Mouse (Mus musculus) kidney, adult 2 months (tissue): ENCODE results near the gene Wbp2. TPM values are rescaled to one million over a fixed set of nuclear protein-coding genes. Genes with fewer than 3 reads are reported as not detected.
"Not testable (repeated sequence)": the region's sequence is repeated elsewhere in the genome, so short reads cannot be mapped to it uniquely, and the experiment has no call there.

Source experiments
- DNase-seq: peaks from one replicate; pipeline ENCODE4 v3.0.0; 2021
- H3K27ac ChIP-seq: fragments of 200-500 bp; 2 replicates; pipeline ENCODE4 v1.5.1; 2012; ENCODE audit warnings: low read depth, low read length, control low read depth, inconsistent platforms; ENCODE audit not compliant: insufficient read depth
- H3K27me3 ChIP-seq: fragments of 200-500 bp; replicated peaks from 2 replicates; pipeline ENCODE4 v1.6.1; 2012; ENCODE audit warnings: mild to moderate bottlenecking, moderate library complexity, low read length, inconsistent platforms; ENCODE audit not compliant: control insufficient read depth, insufficient read depth
- H3K36me3 ChIP-seq: fragments of 200-500 bp; 2 replicates; pipeline ENCODE4 v1.6.1; 2012; ENCODE audit warnings: mild to moderate bottlenecking, moderate library complexity, low read length, inconsistent platforms; ENCODE audit not compliant: control insufficient read depth, insufficient read depth
- H3K4me1 ChIP-seq: fragments of 200-500 bp; 2 replicates; pipeline ENCODE4 v1.6.1; 2011; ENCODE audit warnings: low read length; ENCODE audit not compliant: control insufficient read depth, insufficient read depth
- H3K4me3 ChIP-seq: fragments of 200-500 bp; 2 replicates; pipeline ENCODE4 v1.5.1; 2011; ENCODE audit warnings: mild to moderate bottlenecking, low read depth, low read length, control low read depth; ENCODE audit not compliant: insufficient read depth
- CTCF ChIP-seq: fragments of 200-500 bp; conservative IDR thresholded peaks from 2 replicates; pipeline ENCODE4 v1.5.1; 2011; ENCODE audit warnings: low read depth, mild to moderate bottlenecking, control low read depth, low read length, moderate library complexity, mixed read lengths; ENCODE audit not compliant: insufficient read depth, insufficient read length
- POLR2A ChIP-seq: fragments of 200-500 bp; IDR thresholded peaks from one replicate; pipeline ENCODE4 v1.6.1; 2011; ENCODE audit warnings: low read depth, low read length, control low read depth
- WGBS: fragments of 180-500 bp; shearing (Covaris S2); methylation state at CpG from one replicate; pipeline ENCODE4 v1.1.7; 2018; 5-methylcytosine and 5-hydroxymethylcytosine counted together
- polyA plus RNA-seq: library from polyadenylated mRNA; depleted of rRNA; stranded (reverse); fragments of >200 nt; gene quantifications from 2 replicates; pipeline ENCODE4 v1.2.3, GENCODE M21; 2012

Gene Wbp2
- polyA plus RNA-seq, 1 experiment: 392 TPM

DNA sequence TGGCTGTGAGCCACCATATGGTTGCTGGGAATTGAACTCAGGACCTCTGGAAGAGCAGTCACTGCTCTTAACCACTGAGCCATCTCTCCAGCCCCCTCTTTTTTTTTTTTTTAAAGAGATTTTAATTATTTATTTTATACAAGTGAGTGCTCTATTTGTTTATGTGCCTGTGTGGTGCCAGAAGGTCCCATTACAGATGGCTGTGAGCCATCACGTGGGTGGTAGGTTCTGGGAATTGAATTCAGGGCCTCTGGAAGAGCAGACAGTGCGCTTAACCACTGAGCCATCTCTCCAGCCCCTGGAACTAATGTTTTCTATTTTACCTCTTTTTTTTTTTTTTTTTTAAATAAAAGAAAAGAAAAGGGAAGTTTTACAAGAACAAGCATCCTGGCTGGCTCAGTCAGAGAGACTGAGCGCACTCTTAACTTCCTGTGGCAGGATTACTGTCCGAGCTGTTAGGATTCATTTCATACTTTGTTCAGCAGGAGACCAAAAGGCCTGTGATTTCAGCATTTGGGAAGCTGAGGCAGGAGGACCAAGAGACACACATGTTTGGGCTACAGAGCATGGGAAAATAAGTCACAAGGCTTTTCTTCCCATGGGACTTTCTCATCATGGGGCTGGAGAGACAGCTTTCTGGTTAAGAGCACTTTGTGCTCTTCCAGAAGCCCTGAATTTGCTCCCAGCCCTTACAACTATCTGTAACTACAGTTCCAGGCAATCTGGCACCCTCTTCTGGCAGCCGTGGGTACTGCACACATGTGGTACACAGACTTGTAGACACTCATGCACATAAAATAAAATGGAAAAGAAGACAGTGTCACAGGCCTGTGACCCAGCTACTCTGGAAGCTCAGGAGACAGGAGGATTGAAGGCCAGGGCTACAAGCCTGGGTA is 9.7 kb upstream of the Wbp2 start:
- Histone ChIP-seq H3K4me1 (peaks cover 24% of the 10 kb centered on the region), H3K36me3 (no peaks in the 10 kb centered on the region), H3K4me3 (no peak overlapping the region), H3K27ac (no peak overlapping the region), H3K27me3 (no peaks in the 10 kb centered on the region)
- 84% methylated on average over 5 of the region's 5 CpGs for WGBS
- DNase-seq: peak; percentile 29
- TF ChIP-seq CTCF: peak; percentile 54
- no peak for TF ChIP-seq POLR2A

GRCm38 (mm10) chr11:116095573-116095972 is 8.8 kb upstream of the Wbp2 start:
- Histone ChIP-seq H3K4me3 (no peak overlapping the region), H3K36me3 (no peaks in the 10 kb centered on the region), H3K27me3 (no peaks in the 10 kb centered on the region), H3K27ac (peak overlapping the region; percentile 62), H3K4me1 (peaks cover 16% of the 10 kb centered on the region)
- 46% methylated on average over 3 of the region's 3 CpGs for WGBS
- TF ChIP-seq POLR2A (no peak), CTCF (no peak)
- peak; percentile 92 for DNase-seq

GRCm38 (mm10) chr11:116093771-116094565 is 7.2 kb upstream of the Wbp2 start:
- peak overlapping the region; percentile 76 for H3K27ac ChIP-seq
- DNase-seq: peak; percentile 60
- 48% methylated on average over 16 of the region's 16 CpGs for WGBS
- no peaks in the 10 kb centered on the region for H3K27me3 ChIP-seq
- peaks cover 10% of the 10 kb centered on the region; the same call in 1 of the 2 replicates for H3K4me1 ChIP-seq
- H3K4me3 ChIP-seq: no peak overlapping the region
- no peak for TF ChIP-seq CTCF
- TF ChIP-seq POLR2A: no peak
- no peaks in the 10 kb centered on the region for H3K36me3 ChIP-seq

DNA sequence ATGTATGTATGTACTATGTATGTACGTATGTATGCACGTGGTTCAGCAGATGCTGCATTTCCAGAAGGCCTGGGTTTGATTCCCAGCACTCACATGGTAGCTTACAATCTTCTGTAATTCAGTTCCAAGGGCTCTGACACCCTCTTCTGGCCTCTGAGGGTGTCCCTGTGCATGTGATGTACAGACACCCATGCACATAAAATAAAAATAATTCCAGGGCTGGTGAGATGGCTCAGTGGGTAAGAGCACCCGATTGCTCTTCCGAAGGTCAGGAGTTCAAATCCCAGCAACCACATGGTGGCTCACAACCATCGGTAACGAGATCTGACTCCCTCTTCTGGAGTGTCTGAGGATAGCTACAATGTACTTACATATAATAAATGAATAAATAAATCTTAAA is 6.2 kb upstream of the Wbp2 start:
- not testable (repeated sequence) for H3K27ac ChIP-seq, H3K4me1 ChIP-seq, H3K4me3 ChIP-seq, H3K27me3 ChIP-seq, DNase-seq, H3K36me3 ChIP-seq
- 86% methylated on average over 6 of the region's 6 CpGs for WGBS

- 62% methylated on average over 6 of the region's 6 CpGs for WGBS
- TF ChIP-seq CTCF (no peak), POLR2A (no peak)
Measured at GRCm38 (mm10) chr11:116091591-116091990, 4.8 kb upstream of the Wbp2 start.

DNA sequence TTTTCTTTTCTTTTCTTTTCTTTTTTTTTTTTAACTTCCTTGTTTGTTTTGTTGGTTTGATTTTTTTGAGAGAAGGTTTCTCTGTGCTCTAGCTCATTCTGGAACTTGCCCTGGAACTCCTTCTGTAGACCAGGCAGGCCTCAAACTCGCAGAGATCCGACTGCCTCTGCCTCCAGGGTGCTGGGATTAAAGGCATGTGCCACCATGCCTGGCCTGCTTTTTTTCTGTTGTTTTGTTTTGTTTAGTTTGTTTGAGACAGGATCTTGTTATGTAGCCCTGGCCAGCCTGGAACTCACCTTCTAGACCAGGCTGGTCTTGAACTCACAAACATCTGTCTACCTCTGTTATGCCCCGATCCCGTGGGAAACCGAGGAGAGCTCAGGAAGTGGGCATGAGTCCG is 2.8 kb upstream of the Wbp2 start:
- H3K27ac ChIP-seq: no peak overlapping the region
- 86% methylated on average over 6 of the region's 6 CpGs for WGBS

More at GRCm38 (mm10) chr11:116091591-116091990, 4.8 kb upstream of the Wbp2 start:
- DNase-seq: peak; percentile 38
- Histone ChIP-seq H3K27ac (no peak overlapping the region), H3K36me3 (no peaks in the 10 kb centered on the region), H3K4me1 (peaks cover 9% of the 10 kb centered on the region; the same call in 1 of the 2 replicates), H3K27me3 (no peaks in the 10 kb centered on the region), H3K4me3 (no peak overlapping the region)

More for the DNA sequence above, 2.8 kb upstream of the Wbp2 start:
- peaks cover 14% of the 10 kb centered on the region for H3K4me1 ChIP-seq
- no peak overlapping the region for H3K4me3 ChIP-seq
- TF ChIP-seq POLR2A (no peak), CTCF (no peak)
- H3K27me3 ChIP-seq: no peaks in the 10 kb centered on the region
- no peaks in the 10 kb centered on the region for H3K36me3 ChIP-seq
- no peak for DNase-seq
